15 mouse cellular contexts compared by ENCODE assay signal in genomic region chr11:24149462-24150220, GRCm38 (mm10).
DNase-seq lines count a peak whose midpoint lies in the region; ATAC-seq and TF ChIP-seq lines count a peak whose summit lies in the region.
"Had no signal": no experiment of that assay in that cellular context is flagged by ENCODE, and none has a peak within 500 bp of the region (broad histone marks: within the 10 kb centered on the region; RNA-seq: fewer than 3 reads in every experiment).

No protein-coding gene starts in this region.

- TF ChIP-seq CTCF in heart, postnatal 0 days (IDR thresholded peaks at IDR 0.05; ENCODE audit: low read depth): peak; percentile 7; the same call in 1 of the 2 replicates
- no peak for TF ChIP-seq CTCF in spleen, adult 2 months (IDR thresholded peaks at IDR 0.05; ENCODE audit: extremely low read depth, insufficient read depth, insufficient read length, insufficient replicate concordance)
- no peak for TF ChIP-seq CTCF in cortical plate, adult 2 months (IDR thresholded peaks at IDR 0.05; ENCODE audit: extremely low read depth, insufficient read depth, low read length)
- no peak for TF ChIP-seq CTCF in lung, adult 2 months (IDR thresholded peaks at IDR 0.05; ENCODE audit: insufficient read depth, low read length)

- no peaks in the 10 kb centered on the region for H3K27me3 ChIP-seq in heart, postnatal 0 days (ENCODE audit: control insufficient read depth, insufficient read depth, low read length)
- no peaks in the 10 kb centered on the region for H3K27me3 ChIP-seq in heart, embryonic 12.5 days (replicated peaks)
- no peaks in the 10 kb centered on the region for H3K27me3 ChIP-seq in spleen, adult 2 months (ENCODE audit: control insufficient read depth, insufficient read depth, low read length)
- H3K27me3 ChIP-seq: neural tube, embryonic 15.5 days had no signal

- no peak overlapping the region for H3K27ac ChIP-seq in heart, postnatal 0 days (ENCODE audit: low read depth)
- no peak overlapping the region for H3K27ac ChIP-seq in heart, embryonic 12.5 days (ENCODE audit: poor library complexity, severe bottlenecking)
- peak overlapping the region; percentile 6; the same call in 1 of the 2 replicates for H3K27ac ChIP-seq in spleen, adult 2 months (ENCODE audit: insufficient read depth, low read length)
- peak overlapping the region; percentile 60 for H3K27ac ChIP-seq in cortical plate, adult 2 months (ENCODE audit: insufficient read depth, low read length)
- H3K27ac ChIP-seq: neural tube, embryonic 15.5 days had no signal

- no peak overlapping the region for H3K4me2 ChIP-seq in heart, postnatal 0 days (ENCODE audit: low read depth, low read length)
- H3K4me2 ChIP-seq in heart, embryonic 12.5 days: no peak overlapping the region
- H3K4me2 ChIP-seq: heart, embryonic 11.5 days; neural tube, embryonic 15.5 days had no signal

- ATAC-seq in heart, postnatal 0 days (ENCODE audit: insufficient read depth, low read depth): no peak
- ATAC-seq in heart, embryonic 12.5 days (ENCODE audit: insufficient number of reproducible peaks, low FRiP score): no peak

- DNase-seq in heart, postnatal 0 days (ENCODE audit: low spot score): no peak
- no peak for DNase-seq in spleen, adult 2 months (ENCODE audit: low read depth in 1 of 2, low spot score in 2 of 2)
- no peak for DNase-seq in spleen, postnatal 4 days (ENCODE audit: low spot score in 2 of 2)
- no peak for DNase-seq in lung, adult 2 months
- no peak for DNase-seq in layer of hippocampus, adult 9-10 months (ENCODE audit: low spot score)
- no peak for DNase-seq in layer of hippocampus, adult 18-20 months (ENCODE audit: low spot score in 2 of 2)
- DNase-seq: cerebellum, adult 11 months; kidney, adult 18-20 months; layer of hippocampus, adult 9-11 months; lung, postnatal 10 days; thymus, postnatal 25 days had no signal

- H3K4me3 ChIP-seq in heart, postnatal 0 days (ENCODE audit: low read depth, low read length): no peak overlapping the region
- no peak overlapping the region for H3K4me3 ChIP-seq in heart, embryonic 12.5 days
- no peak overlapping the region for H3K4me3 ChIP-seq in spleen, adult 2 months (ENCODE audit: extremely low read depth, insufficient read depth, insufficient read length)
- no peak overlapping the region for H3K4me3 ChIP-seq in cortical plate, adult 2 months (ENCODE audit: insufficient read depth, low read length)
- no peak overlapping the region for H3K4me3 ChIP-seq in lung, adult 2 months (replicated peaks; ENCODE audit: extremely low read depth, low read depth, low read length)
- H3K4me3 ChIP-seq: neural tube, embryonic 15.5 days had no signal

- no peaks in the 10 kb centered on the region for H3K36me3 ChIP-seq in heart, postnatal 0 days (replicated peaks; ENCODE audit: control insufficient read depth, insufficient read depth, low read length)
- 0 out of 2 replicates have a peak, but pooled peaks cover under 1% of the 10 kb centered on the region for H3K36me3 ChIP-seq in heart, embryonic 12.5 days
- H3K36me3 ChIP-seq in spleen, adult 2 months (ENCODE audit: control insufficient read depth, insufficient read depth, low read length): peaks cover 2% of the 10 kb centered on the region
- H3K36me3 ChIP-seq: neural tube, embryonic 15.5 days had no signal

- 67% methylated on average over 9 of the region's 9 CpGs for WGBS in heart, postnatal 0 days
- 70% methylated on average over 9 of the region's 9 CpGs for whole genome bisulfite sequencing in heart, embryonic 12.5 days
- 70% methylated on average over 9 of the region's 9 CpGs for WGBS in spleen, adult 2 months
- WGBS in lung, adult 2 months: 69% methylated on average over 9 of the region's 9 CpGs

- H3K9ac ChIP-seq in heart, postnatal 0 days (replicated peaks; ENCODE audit: low read depth, low read length): no peak overlapping the region
- H3K9ac ChIP-seq in heart, embryonic 12.5 days: no peak overlapping the region
- H3K9ac ChIP-seq: neural tube, embryonic 15.5 days had no signal

- H3K9me3 ChIP-seq in heart, postnatal 0 days (replicated peaks; ENCODE audit: control insufficient read depth, low read length): no peaks in the 10 kb centered on the region
- H3K9me3 ChIP-seq in heart, embryonic 12.5 days (replicated peaks): no peaks in the 10 kb centered on the region
- H3K9me3 ChIP-seq: neural tube, embryonic 15.5 days had no signal

- no peak for TF ChIP-seq POLR2A in spleen, adult 2 months (IDR thresholded peaks at IDR 0.05; ENCODE audit: low read depth, low read length)
- TF ChIP-seq POLR2A in cortical plate, adult 2 months (IDR thresholded peaks at IDR 0.05; ENCODE audit: extremely low read depth, insufficient read depth, low read length): no peak
- no peak for TF ChIP-seq POLR2A in lung, adult 2 months (IDR thresholded peaks at IDR 0.05; ENCODE audit: borderline replicate concordance, extremely low read depth, low read depth, low read length)

- H3K4me1 ChIP-seq in heart, postnatal 0 days (ENCODE audit: control insufficient read depth, insufficient read depth): no peaks in the 10 kb centered on the region
- H3K4me1 ChIP-seq in heart, embryonic 12.5 days (replicated peaks): peaks cover 26% of the 10 kb centered on the region
- H3K4me1 ChIP-seq in spleen, adult 2 months (ENCODE audit: control insufficient read depth, insufficient read depth, insufficient read length): peaks cover 23% of the 10 kb centered on the region; the same call in 1 of the 2 replicates
- H3K4me1 ChIP-seq in cortical plate, adult 2 months (ENCODE audit: control insufficient read depth, insufficient read depth, low read length): peaks cover 19% of the 10 kb centered on the region
- H3K4me1 ChIP-seq in lung, adult 2 months (ENCODE audit: control insufficient read depth, insufficient read depth, low read length): no peaks in the 10 kb centered on the region

- TF ChIP-seq EP300 in heart, postnatal 0 days (IDR thresholded peaks at IDR 0.05; ENCODE audit: low read depth): no peak

Comparison
In these comparisons a context has a peak if more than half of its experiments do, and no peak if none do; other contexts are left out.
1. H3K27ac ChIP-seq: peak in spleen, adult 2 months (single experiment) and cortical plate, adult 2 months (single experiment); none in heart, postnatal 0 days (single experiment) and heart, embryonic 12.5 days (single experiment).